Mouse (Mus musculus) intestine, postnatal 0 days (tissue): Measurements from ENCODE around the gene Gramd1a. TPM values are rescaled to one million over a fixed set of nuclear protein-coding genes. Genes with fewer than 3 reads are reported as not detected.

Experiments
- ATAC-seq: fragments of 200-750 bp; cut with Nextera tagmentation; 2 replicates; pipeline ENCODE4 v1.8.0; 2017; ENCODE audit warnings: mild to moderate bottlenecking, moderate TSS enrichment, moderate library complexity
- H3K27ac ChIP-seq: fragments of 300-500 bp; sonication (generic); 2 replicates; pipeline ENCODE4 v1.5.1; 2014; ENCODE audit warnings: mild to moderate bottlenecking, low read depth, low read length, moderate library complexity
- H3K27me3 ChIP-seq: fragments of 300-500 bp; sonication (generic); replicated peaks from 2 replicates; pipeline ENCODE4 v1.6.1; 2014; ENCODE audit warnings: low read length, mixed read lengths; ENCODE audit not compliant: control insufficient read depth, insufficient read depth
- H3K36me3 ChIP-seq: fragments of 300-500 bp; sonication (generic); 2 replicates; pipeline ENCODE4 v1.6.1; 2014; ENCODE audit warnings: mild to moderate bottlenecking, moderate library complexity; ENCODE audit not compliant: control insufficient read depth, insufficient read depth
- H3K4me1 ChIP-seq: fragments of 300-500 bp; sonication (generic); replicated peaks from 2 replicates; pipeline ENCODE4 v1.6.1; 2014; ENCODE audit warnings: antibody characterized with exemption, low read length, mixed read lengths; ENCODE audit not compliant: control insufficient read depth, insufficient read depth
- H3K4me2 ChIP-seq: fragments of 300-500 bp; sonication (generic); replicated peaks from 2 replicates; pipeline ENCODE4 v1.6.1; 2014; ENCODE audit warnings: low read depth, mild to moderate bottlenecking, moderate library complexity
- H3K4me3 ChIP-seq: fragments of 300-500 bp; sonication (generic); 2 replicates; pipeline ENCODE4 v1.5.1; 2014; ENCODE audit warnings: low read depth, low read length
- H3K9ac ChIP-seq: fragments of 300-500 bp; sonication (generic); 2 replicates; pipeline ENCODE4 v1.6.1; 2014; ENCODE audit warnings: mild to moderate bottlenecking, low read depth, low read length
- H3K9me3 ChIP-seq: fragments of 300-500 bp; sonication (generic); 2 replicates; pipeline ENCODE4 v1.6.1; 2016; ENCODE audit warnings: mixed run types; ENCODE audit not compliant: control insufficient read depth
- CTCF ChIP-seq: sonication (generic); IDR thresholded peaks from 2 replicates; pipeline ENCODE4 v1.5.1; 2016; ENCODE audit warnings: low read depth, mild to moderate bottlenecking, control low read depth, antibody characterized with exemption, moderate library complexity
- WGBS: fragments of 180-500 bp; shearing (Covaris S2); extraction: QIAGEN DNeasy Blood & Tissue Kit; methylation state at CpG from one replicate; pipeline ENCODE4 v1.1.7; 2014; 5-methylcytosine and 5-hydroxymethylcytosine counted together
- polyA plus RNA-seq: library from polyadenylated mRNA; unstranded; fragments of >200 nt; fragmentation: Nextera tagmentation; extraction: Ambion mirVana; gene quantifications from 2 replicates; pipeline ENCODE4 v1.2.1, GENCODE M21; 2015

The Gramd1a gene
- polyA plus RNA-seq, 1 experiment from 2014 or later = 10.3 TPM

DNA sequence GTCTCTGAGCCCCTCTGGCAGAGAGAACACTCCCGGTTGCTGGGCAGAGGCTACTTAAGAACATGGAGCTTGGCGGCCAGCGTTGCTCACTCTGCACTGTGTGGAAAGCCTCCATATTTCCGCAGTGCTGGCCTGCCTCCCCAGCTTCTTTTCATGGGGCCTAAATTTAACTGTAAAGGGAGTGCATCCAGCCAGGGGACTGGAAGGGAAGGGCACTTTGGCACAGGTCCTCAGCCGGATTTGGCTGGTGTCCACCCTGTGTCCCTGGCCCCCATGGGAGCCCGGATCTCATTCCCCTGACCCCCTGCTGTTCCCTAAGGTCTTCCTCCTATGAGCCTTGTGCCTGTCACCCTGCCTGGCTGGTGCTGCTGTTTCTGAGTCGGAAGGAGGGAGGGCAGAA, 37.2 kb downstream of the Gramd1a start:
- TF ChIP-seq CTCF = no peak
- no peak overlapping the region for H3K4me2 ChIP-seq
- ATAC-seq = no peak
- no peaks in the 10 kb centered on the region for H3K9me3 ChIP-seq
- no peak overlapping the region for H3K4me3 ChIP-seq
- no peak overlapping the region for H3K27ac ChIP-seq
- no peaks in the 10 kb centered on the region for H3K27me3 ChIP-seq
- no peak overlapping the region for H3K9ac ChIP-seq
- no peaks in the 10 kb centered on the region for H3K36me3 ChIP-seq
- 0 out of 2 replicates have a peak, but pooled peaks cover 7% of the 10 kb centered on the region for H3K4me1 ChIP-seq
- WGBS = 87% methylated on average over 7 of the region's 7 CpGs

GRCm38 (mm10) chr7:31117465-31117864, 38.2 kb downstream of the Gramd1a start:
- Histone ChIP-seq H3K4me3 (no peak overlapping the region), H3K27ac (no peak overlapping the region), H3K9ac (no peak overlapping the region), H3K27me3 (no peaks in the 10 kb centered on the region), H3K36me3 (no peaks in the 10 kb centered on the region), H3K4me2 (no peak overlapping the region), H3K4me1 (0 out of 2 replicates have a peak, but pooled peaks cover 7% of the 10 kb centered on the region), H3K9me3 (no peaks in the 10 kb centered on the region)
- ATAC-seq = no peak
- 90% methylated on average over 11 of the region's 11 CpGs for WGBS
- no peak for TF ChIP-seq CTCF

GRCm38 (mm10) chr7:31116721-31117145, 39.0 kb downstream of the Gramd1a start:
- Histone ChIP-seq H3K27ac (no peak overlapping the region), H3K4me1 (0 out of 2 replicates have a peak, but pooled peaks cover 7% of the 10 kb centered on the region), H3K4me2 (no peak overlapping the region), H3K4me3 (no peak overlapping the region), H3K36me3 (no peaks in the 10 kb centered on the region), H3K27me3 (no peaks in the 10 kb centered on the region), H3K9me3 (no peaks in the 10 kb centered on the region), H3K9ac (no peak overlapping the region)
- TF ChIP-seq CTCF = no peak
- 60% methylated on average over 16 of the region's 16 CpGs for WGBS
- ATAC-seq = no peak

GRCm38 (mm10) chr7:31115587-31116043, 40.1 kb downstream of the Gramd1a start:
- H3K27ac ChIP-seq = no peak overlapping the region
- peak overlapping the region; percentile 38 for H3K4me3 ChIP-seq
- H3K9ac ChIP-seq = no peak overlapping the region
- H3K9me3 ChIP-seq = no peaks in the 10 kb centered on the region
- H3K36me3 ChIP-seq = no peaks in the 10 kb centered on the region
- peak overlapping the region; percentile 71 for H3K4me2 ChIP-seq
- ATAC-seq = peak; percentile 54
- no peaks in the 10 kb centered on the region for H3K27me3 ChIP-seq
- H3K4me1 ChIP-seq = 0 out of 2 replicates have a peak, but pooled peaks cover 7% of the 10 kb centered on the region
- WGBS = 31% methylated on average over 17 of the region's 17 CpGs
- TF ChIP-seq CTCF = no peak

- H3K4me3 ChIP-seq = peak within 1 kb of the TSS; percentile 38
- peak within 1 kb of the TSS; percentile 71 for H3K4me2 ChIP-seq
- peak; percentile 81 for ATAC-seq
- 17% methylated on average over 13 of the region's 15 CpGs for WGBS
- H3K9me3 ChIP-seq = no peaks in the 10 kb centered on the region
- H3K27ac ChIP-seq = peak within 1 kb of the TSS; percentile 28; the same call in 1 of the 2 replicates
- no peaks in the 10 kb centered on the region for H3K36me3 ChIP-seq
- H3K27me3 ChIP-seq = no peaks in the 10 kb centered on the region
- TF ChIP-seq CTCF = no peak
- H3K4me1 ChIP-seq = 0 out of 2 replicates have a peak, but pooled peaks cover 7% of the 10 kb centered on the region
- peak within 1 kb of the TSS; percentile 46 for H3K9ac ChIP-seq
Observed at GRCm38 (mm10) chr7:31115182-31115581, 40.5 kb downstream of the Gramd1a start, which contains the start of gene Hpn. TSS of gene Hpn (minus strand) at chr7:31115290.

GRCm38 (mm10) chr7:31114646-31115045, 41.0 kb downstream of the Gramd1a start:
- Histone ChIP-seq H3K4me2 (peak overlapping the region; percentile 71), H3K4me1 (0 out of 2 replicates have a peak, but pooled peaks cover 7% of the 10 kb centered on the region), H3K9ac (peak overlapping the region; percentile 46), H3K27ac (peak overlapping the region; percentile 28; the same call in 1 of the 2 replicates), H3K4me3 (peak overlapping the region; percentile 38), H3K27me3 (no peaks in the 10 kb centered on the region), H3K9me3 (no peaks in the 10 kb centered on the region), H3K36me3 (no peaks in the 10 kb centered on the region)
- peak; percentile 60 for TF ChIP-seq CTCF
- peak; percentile 26; the same call in 1 of the 2 replicates for ATAC-seq
- 31% methylated on average over 10 of the region's 10 CpGs for WGBS

GRCm38 (mm10) chr7:31113800-31114199, 41.9 kb downstream of the Gramd1a start:
- ATAC-seq = no peak
- peak overlapping the region; percentile 71 for H3K4me2 ChIP-seq

More at GRCm38 (mm10) chr7:31113800-31114199, 41.9 kb downstream of the Gramd1a start:
- TF ChIP-seq CTCF = no peak
- H3K27me3 ChIP-seq = no peaks in the 10 kb centered on the region
- H3K36me3 ChIP-seq = no peaks in the 10 kb centered on the region
- no peak overlapping the region for H3K4me3 ChIP-seq
- WGBS = 65% methylated on average over 6 of the region's 6 CpGs
- no peak overlapping the region for H3K27ac ChIP-seq
- H3K4me1 ChIP-seq = 0 out of 2 replicates have a peak, but pooled peaks cover 7% of the 10 kb centered on the region
- no peaks in the 10 kb centered on the region for H3K9me3 ChIP-seq
- H3K9ac ChIP-seq = no peak overlapping the region
